Mouse (Mus musculus): Measurements from ENCODE around the gene Plekhm3. TPM values are rescaled to one million over a fixed set of nuclear protein-coding genes. Genes with fewer than 3 reads are reported as not detected.

The Plekhm3 gene
- polyA plus RNA-seq, 1 experiment from 2014 or later = 7.6 TPM

DNA sequence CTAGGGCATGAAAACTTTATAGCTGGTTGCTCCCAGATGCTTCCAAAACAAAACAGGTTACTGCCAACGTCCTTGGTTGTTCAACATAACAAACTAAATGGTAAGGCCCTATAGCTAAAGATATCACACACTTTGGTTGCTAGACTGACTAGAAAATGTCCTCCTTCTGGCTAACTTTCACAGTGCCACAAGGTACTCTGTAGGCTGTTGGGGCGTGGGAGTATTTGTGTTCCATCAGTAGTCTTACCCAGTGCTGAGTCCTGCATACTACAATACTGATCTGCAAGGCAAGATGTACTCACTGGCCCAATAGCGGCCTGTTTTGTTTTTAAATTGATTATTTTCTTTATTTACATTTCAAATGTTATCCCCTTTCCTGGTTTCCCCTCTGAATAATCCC is 56.9 kb downstream of the Plekhm3 start:
- Histone ChIP-seq H3K27ac (replicated peaks) (no peak overlapping the region), H3K9me3 (replicated peaks) (no peaks in the 10 kb centered on the region), H3K4me2 (replicated peaks) (no peak overlapping the region), H3K36me3 (no peaks in the 10 kb centered on the region), H3K27me3 (no peaks in the 10 kb centered on the region), H3K4me3 (replicated peaks) (no peak overlapping the region), H3K9ac (no peak overlapping the region), H3K4me1 (no peaks in the 10 kb centered on the region)
- 84% methylated on average over 3 of the region's 3 CpGs for WGBS
- no peak for ATAC-seq (ENCODE audit: insufficient number of reproducible peaks, low FRiP score, low TSS enrichment, low read depth)

DNA sequence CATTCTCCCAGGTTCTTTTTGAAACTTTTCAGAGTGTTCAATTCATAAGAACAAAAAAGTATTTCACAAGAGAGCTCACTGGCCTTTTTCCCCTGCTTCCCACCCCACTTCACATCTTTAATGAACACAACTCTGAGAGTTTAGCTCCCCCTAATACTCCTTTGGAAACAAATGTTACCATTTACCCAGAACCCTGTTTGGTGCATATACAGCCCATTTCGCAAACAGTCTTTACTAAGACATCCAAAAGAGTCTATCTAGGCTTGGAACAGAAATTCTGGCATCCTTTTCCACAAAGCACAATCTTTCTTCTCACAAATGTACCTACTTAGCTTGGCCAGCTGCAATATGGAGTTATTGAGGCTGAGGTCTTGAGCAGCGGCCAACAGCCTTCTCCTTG is 59.1 kb downstream of the Plekhm3 start:
- Histone ChIP-seq H3K36me3 (no peaks in the 10 kb centered on the region), H3K4me2 (replicated peaks) (no peak overlapping the region), H3K27ac (replicated peaks) (no peak overlapping the region), H3K27me3 (no peaks in the 10 kb centered on the region), H3K4me1 (no peaks in the 10 kb centered on the region), H3K4me3 (replicated peaks) (no peak overlapping the region), H3K9me3 (replicated peaks) (no peaks in the 10 kb centered on the region), H3K9ac (no peak overlapping the region)
- 96% methylated on average over 2 of the region's 2 CpGs for WGBS
- no peak for ATAC-seq (ENCODE audit: insufficient number of reproducible peaks, low FRiP score, low TSS enrichment, low read depth)

DNA sequence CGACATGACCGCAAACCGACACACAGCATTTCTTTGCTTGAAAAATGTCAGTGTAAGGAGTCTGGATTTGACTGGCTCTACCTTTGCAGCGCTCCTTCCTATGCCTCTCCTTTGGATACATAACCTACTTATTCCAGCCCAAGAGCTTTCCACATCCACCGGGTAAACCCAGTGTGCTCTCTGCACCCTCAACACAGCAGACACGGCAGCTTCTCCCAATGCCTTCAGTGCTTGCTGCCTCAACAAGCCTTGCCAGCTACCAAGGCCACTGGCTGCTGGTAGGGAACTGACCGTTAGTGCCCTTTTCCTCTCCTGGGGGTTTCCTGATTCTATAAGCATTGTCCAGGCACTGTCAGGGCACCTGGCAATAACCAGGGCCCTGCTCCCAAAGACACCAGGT is 62.8 kb downstream of the Plekhm3 start:
- no peaks in the 10 kb centered on the region for H3K4me1 ChIP-seq
- no peaks in the 10 kb centered on the region for H3K36me3 ChIP-seq
- no peak overlapping the region for H3K4me2 ChIP-seq (replicated peaks)
- no peak overlapping the region for H3K27ac ChIP-seq (replicated peaks)
- H3K27me3 ChIP-seq = no peaks in the 10 kb centered on the region
- H3K9me3 ChIP-seq (replicated peaks) = no peaks in the 10 kb centered on the region
- WGBS = 88% methylated on average over 7 of the region's 7 CpGs
- no peak overlapping the region for H3K9ac ChIP-seq
- H3K4me3 ChIP-seq (replicated peaks) = no peak overlapping the region
- no peak for ATAC-seq (ENCODE audit: insufficient number of reproducible peaks, low FRiP score, low TSS enrichment, low read depth)

DNA sequence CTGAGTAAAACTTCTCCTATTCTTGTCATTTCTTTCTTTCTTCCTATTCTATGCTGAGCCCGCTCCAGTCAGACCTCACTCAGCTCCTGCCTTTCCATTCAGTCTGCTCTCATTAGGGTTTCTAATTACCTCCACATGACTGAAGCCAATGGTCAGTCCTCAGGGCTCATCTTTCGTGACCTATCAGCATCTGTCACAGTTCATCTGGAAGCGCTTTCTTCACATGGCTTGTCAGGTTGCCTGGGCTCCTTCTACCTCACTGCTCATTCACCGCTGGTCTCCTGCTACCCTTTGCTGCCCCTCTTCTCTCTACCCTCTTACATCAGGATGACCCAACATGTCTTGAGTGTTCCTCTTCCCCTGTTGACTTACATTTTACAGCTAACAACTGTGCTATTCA is 65.3 kb downstream of the Plekhm3 start:
- no peak overlapping the region for H3K9ac ChIP-seq
- ATAC-seq (ENCODE audit: insufficient number of reproducible peaks, low FRiP score, low TSS enrichment, low read depth) = no peak
- H3K27me3 ChIP-seq = no peaks in the 10 kb centered on the region
- 44% methylated on average over 4 of the region's 4 CpGs for WGBS
- H3K4me3 ChIP-seq (replicated peaks) = no peak overlapping the region
- H3K9me3 ChIP-seq (replicated peaks) = no peaks in the 10 kb centered on the region
- no peak overlapping the region for H3K4me2 ChIP-seq (replicated peaks)
- H3K36me3 ChIP-seq = no peaks in the 10 kb centered on the region
- no peaks in the 10 kb centered on the region for H3K4me1 ChIP-seq
- no peak overlapping the region for H3K27ac ChIP-seq (replicated peaks)

DNA sequence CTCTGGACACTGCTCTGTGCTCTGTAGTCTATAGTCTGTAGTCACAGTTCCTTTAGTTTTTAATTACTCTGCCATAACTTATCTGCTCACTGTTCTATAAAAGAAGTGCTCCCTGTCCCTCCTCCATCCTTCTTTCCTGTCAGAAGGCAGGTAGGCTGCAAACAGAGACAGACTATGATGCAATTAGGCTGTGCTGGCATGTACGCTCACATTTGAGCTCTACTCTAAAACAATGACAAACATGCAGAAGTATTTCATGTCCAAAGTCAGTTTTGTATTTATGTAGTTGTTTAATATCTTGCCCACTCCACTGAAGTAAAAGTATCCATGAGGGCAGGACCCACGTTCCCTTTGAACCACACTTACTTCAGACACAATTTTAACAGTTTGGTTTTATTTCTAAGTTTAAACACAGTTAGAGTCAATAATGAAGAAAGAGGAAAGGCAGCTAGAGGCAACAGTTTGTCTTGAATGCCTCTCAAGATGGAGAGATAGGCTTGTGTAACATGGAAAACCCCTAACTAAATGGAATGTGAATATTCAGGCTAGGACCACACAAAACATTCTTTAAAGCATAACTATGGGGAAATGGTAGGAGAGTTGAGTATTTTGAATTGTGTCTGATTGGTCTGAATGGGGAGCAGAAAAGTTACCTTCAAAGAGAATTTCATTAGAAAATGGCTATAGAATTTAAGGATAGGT is 69.0 kb downstream of the Plekhm3 start:
- no peak overlapping the region for H3K27ac ChIP-seq (replicated peaks)
- no peaks in the 10 kb centered on the region for H3K9me3 ChIP-seq (replicated peaks)
- H3K27me3 ChIP-seq = no peaks in the 10 kb centered on the region
- no peaks in the 10 kb centered on the region for H3K36me3 ChIP-seq
- no peak for ATAC-seq (ENCODE audit: insufficient number of reproducible peaks, low FRiP score, low TSS enrichment, low read depth)
- H3K4me2 ChIP-seq (replicated peaks) = no peak overlapping the region
- no peak overlapping the region for H3K4me3 ChIP-seq (replicated peaks)
- 69% methylated on average over 2 of the region's 2 CpGs for WGBS
- peaks cover 6% of the 10 kb centered on the region for H3K4me1 ChIP-seq
- no peak overlapping the region for H3K9ac ChIP-seq

DNA sequence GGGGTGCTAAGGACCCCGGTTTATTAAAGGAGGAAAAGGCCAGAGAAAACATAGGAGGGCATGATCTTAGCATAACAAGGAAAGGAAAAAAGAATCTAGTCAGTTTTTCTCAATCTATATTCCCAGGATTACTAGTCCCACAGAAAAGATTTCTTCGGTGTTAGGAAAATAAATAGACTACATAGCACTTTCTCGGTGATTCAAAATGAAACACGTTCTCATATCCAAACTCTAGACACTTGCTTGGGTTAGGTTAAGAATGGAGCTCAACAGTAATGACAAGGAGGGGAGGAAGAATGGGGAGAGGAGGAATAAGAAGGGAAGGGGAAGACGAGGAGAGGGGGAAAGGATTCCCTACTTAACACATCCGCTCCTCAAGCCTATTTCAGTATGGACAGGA is 69.9 kb downstream of the Plekhm3 start:
- peaks cover 6% of the 10 kb centered on the region for H3K4me1 ChIP-seq
- H3K36me3 ChIP-seq = no peaks in the 10 kb centered on the region
- H3K4me2 ChIP-seq (replicated peaks) = no peak overlapping the region
- no peaks in the 10 kb centered on the region for H3K9me3 ChIP-seq (replicated peaks)
- H3K27me3 ChIP-seq = no peaks in the 10 kb centered on the region
- H3K27ac ChIP-seq (replicated peaks) = no peak overlapping the region
- 88% methylated on average over 6 of the region's 6 CpGs for WGBS
- no peak for ATAC-seq (ENCODE audit: insufficient number of reproducible peaks, low FRiP score, low TSS enrichment, low read depth)
- H3K9ac ChIP-seq = no peak overlapping the region
- H3K4me3 ChIP-seq (replicated peaks) = no peak overlapping the region

DNA sequence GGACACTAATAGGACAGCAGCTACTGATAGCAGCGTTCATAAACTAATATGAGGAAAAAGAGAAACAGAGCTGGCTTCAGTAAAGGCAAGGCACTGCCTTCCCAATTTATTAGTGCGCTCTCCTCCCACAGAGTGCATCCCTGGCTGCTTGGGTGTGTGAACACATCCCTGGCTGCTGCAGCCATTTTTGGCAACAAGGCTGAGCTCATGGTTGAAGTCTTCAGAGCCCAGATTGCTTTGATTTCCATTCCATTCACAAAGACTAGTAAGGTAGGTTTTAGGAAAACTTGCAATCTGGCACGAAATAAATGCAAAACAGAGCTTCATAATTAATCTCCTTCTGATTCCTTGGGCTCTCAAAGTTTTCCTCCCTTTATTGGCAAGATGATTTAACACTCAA is 71.3 kb downstream of the Plekhm3 start:
- Histone ChIP-seq H3K36me3 (no peaks in the 10 kb centered on the region), H3K9ac (no peak overlapping the region), H3K27ac (replicated peaks) (no peak overlapping the region), H3K4me2 (replicated peaks) (no peak overlapping the region), H3K4me1 (peaks cover 6% of the 10 kb centered on the region), H3K27me3 (no peaks in the 10 kb centered on the region), H3K4me3 (replicated peaks) (no peak overlapping the region), H3K9me3 (replicated peaks) (no peaks in the 10 kb centered on the region)
- ATAC-seq (ENCODE audit: insufficient number of reproducible peaks, low FRiP score, low TSS enrichment, low read depth) = no peak
- 59% methylated on average over 3 of the region's 3 CpGs for WGBS

DNA sequence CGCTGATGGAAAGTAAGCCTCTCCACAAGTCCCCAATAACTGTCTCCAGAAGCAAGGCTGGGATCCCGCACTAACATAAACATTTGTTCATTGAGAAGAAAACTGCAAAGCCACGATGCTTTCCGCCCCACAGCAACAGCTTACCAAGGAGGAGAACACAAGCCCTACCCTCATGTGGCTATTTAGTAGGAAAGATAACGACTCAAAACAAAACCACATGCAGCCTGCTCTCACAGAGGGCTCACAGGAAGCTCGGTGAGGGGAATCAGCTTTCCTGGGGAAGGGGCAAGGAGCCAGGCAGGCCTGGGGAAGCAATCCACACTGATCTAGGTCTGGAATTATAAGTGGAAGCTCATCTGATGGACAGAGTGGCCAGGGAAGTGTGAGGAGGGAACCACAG is 72.6 kb downstream of the Plekhm3 start:
- Histone ChIP-seq H3K4me2 (replicated peaks) (no peak overlapping the region), H3K36me3 (no peaks in the 10 kb centered on the region), H3K27ac (replicated peaks) (no peak overlapping the region), H3K27me3 (no peaks in the 10 kb centered on the region), H3K9ac (no peak overlapping the region), H3K4me1 (peaks cover 6% of the 10 kb centered on the region), H3K4me3 (replicated peaks) (no peak overlapping the region), H3K9me3 (replicated peaks) (no peaks in the 10 kb centered on the region)
- ATAC-seq (ENCODE audit: insufficient number of reproducible peaks, low FRiP score, low TSS enrichment, low read depth) = no peak
- WGBS = 17% methylated on average over 6 of the region's 6 CpGs

DNA sequence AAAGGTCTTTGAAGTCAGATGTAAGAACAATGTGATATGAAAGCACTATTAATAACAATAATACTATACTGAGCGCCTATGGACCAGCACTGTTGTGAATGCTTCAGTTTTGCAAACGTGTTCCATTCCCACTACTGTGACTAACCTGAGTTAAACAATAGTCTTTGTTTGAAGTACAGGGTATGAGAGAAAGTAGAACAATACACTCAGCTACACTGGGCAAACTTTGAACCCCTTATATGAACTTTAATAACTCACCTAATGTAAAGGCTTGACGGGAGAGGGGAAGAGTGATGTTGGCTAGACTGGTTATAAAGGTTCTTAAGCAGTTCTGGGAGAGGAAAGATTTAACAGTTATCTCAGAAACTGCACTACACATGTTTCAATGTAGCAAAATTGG is 76.0 kb downstream of the Plekhm3 start:
- no peak overlapping the region for H3K4me3 ChIP-seq (replicated peaks)
- no peaks in the 10 kb centered on the region for H3K27me3 ChIP-seq
- no peak overlapping the region for H3K9ac ChIP-seq
- H3K9me3 ChIP-seq (replicated peaks) = no peaks in the 10 kb centered on the region
- 0 out of 2 replicates have a peak, but pooled peaks cover 3% of the 10 kb centered on the region for H3K36me3 ChIP-seq
- WGBS = 81% methylated on average over 3 of the region's 3 CpGs
- ATAC-seq (ENCODE audit: insufficient number of reproducible peaks, low FRiP score, low TSS enrichment, low read depth) = no peak
- peaks cover 6% of the 10 kb centered on the region for H3K4me1 ChIP-seq
- H3K4me2 ChIP-seq (replicated peaks) = no peak overlapping the region
- no peak overlapping the region for H3K27ac ChIP-seq (replicated peaks)

DNA sequence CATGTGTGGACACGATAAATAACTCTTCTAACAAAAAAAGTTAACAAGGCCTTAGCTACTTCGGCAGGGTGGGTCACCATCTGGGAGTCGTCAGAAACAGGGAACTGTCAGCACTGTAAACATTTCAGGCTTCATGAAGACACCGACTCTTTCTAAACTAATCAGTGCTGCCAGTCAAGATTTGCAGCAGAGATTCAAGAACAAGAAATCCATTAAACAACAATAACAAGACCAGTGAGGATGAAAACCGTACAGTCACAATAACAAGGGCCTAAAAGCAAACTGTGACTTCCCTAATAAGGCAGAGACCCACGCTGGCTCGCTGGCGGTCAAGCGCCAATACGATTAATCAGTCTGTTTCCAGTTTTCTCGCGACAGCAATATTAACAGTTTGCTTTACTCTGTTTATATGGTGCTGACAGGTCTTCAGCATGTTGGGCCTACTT is 77.8 kb downstream of the Plekhm3 start:
- H3K9ac ChIP-seq = no peak overlapping the region
- 0 out of 2 replicates have a peak, but pooled peaks cover 3% of the 10 kb centered on the region for H3K36me3 ChIP-seq
- WGBS = 57% methylated on average over 12 of the region's 12 CpGs
- H3K27ac ChIP-seq (replicated peaks) = no peak overlapping the region
- 0 out of 2 replicates have a peak, but pooled peaks cover under 1% of the 10 kb centered on the region for H3K4me1 ChIP-seq
- no peaks in the 10 kb centered on the region for H3K9me3 ChIP-seq (replicated peaks)
- H3K27me3 ChIP-seq = no peaks in the 10 kb centered on the region
- no peak overlapping the region for H3K4me2 ChIP-seq (replicated peaks)
- H3K4me3 ChIP-seq (replicated peaks) = no peak overlapping the region
- ATAC-seq (ENCODE audit: insufficient number of reproducible peaks, low FRiP score, low TSS enrichment, low read depth) = no peak

DNA sequence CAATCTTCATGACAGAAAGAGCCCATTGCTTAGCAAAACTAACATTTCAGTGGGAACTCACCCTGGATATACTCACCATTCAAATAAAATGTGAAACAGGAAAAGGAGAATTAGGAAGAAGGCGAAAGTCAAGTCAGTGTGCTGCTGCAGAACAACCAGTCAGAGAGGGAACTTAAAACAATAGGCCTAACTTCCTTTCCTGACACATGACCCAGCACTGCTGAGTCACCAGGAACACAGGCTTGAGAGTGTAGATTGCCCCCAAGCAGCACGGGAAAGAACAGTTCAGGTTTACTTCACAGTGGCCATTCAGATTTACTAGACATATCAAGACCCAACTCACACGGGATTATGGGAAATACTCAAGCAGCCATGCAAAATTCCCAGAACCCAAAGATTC is 80.3 kb downstream of the Plekhm3 start:
- no peaks in the 10 kb centered on the region for H3K4me1 ChIP-seq
- no peaks in the 10 kb centered on the region for H3K27me3 ChIP-seq
- 62% methylated on average over 3 of the region's 3 CpGs for WGBS
- H3K27ac ChIP-seq (replicated peaks) = no peak overlapping the region
- no peak overlapping the region for H3K4me3 ChIP-seq (replicated peaks)
- no peaks in the 10 kb centered on the region for H3K9me3 ChIP-seq (replicated peaks)
- H3K9ac ChIP-seq = no peak overlapping the region
- H3K36me3 ChIP-seq = 0 out of 2 replicates have a peak, but pooled peaks cover 3% of the 10 kb centered on the region
- no peak for ATAC-seq (ENCODE audit: insufficient number of reproducible peaks, low FRiP score, low TSS enrichment, low read depth)
- no peak overlapping the region for H3K4me2 ChIP-seq (replicated peaks)

DNA sequence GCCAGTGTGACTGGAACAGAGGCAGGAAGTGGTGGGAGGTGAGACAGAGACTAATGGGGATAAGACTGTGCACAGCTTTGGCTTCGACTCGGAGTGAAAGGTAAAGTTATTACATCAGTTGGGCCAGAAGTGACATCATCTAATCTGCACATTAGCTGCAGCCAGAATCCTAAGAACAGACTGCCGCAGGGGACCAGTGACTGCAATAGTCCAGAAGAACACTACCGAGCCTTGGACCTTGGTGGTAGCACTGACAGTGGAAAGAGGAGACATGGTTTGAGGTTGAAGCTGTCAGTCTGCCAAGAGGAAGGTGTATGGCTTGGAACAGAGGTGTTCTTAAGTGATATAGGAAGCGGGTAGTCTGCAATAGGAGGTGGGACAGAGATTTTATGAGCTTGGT is 80.9 kb downstream of the Plekhm3 start:
- Histone ChIP-seq H3K9ac (no peak overlapping the region), H3K4me2 (replicated peaks) (no peak overlapping the region), H3K36me3 (0 out of 2 replicates have a peak, but pooled peaks cover 3% of the 10 kb centered on the region), H3K4me1 (no peaks in the 10 kb centered on the region), H3K27ac (replicated peaks) (no peak overlapping the region), H3K27me3 (no peaks in the 10 kb centered on the region), H3K9me3 (replicated peaks) (no peaks in the 10 kb centered on the region), H3K4me3 (replicated peaks) (no peak overlapping the region)
- 77% methylated on average over 5 of the region's 5 CpGs for WGBS
- no peak for ATAC-seq (ENCODE audit: insufficient number of reproducible peaks, low FRiP score, low TSS enrichment, low read depth)

All from embryonic facial prominence, embryonic 15.5 days (tissue).